Mouse (Mus musculus): ENCODE measurements around the gene Faap100. TPM values are rescaled to one million over a fixed set of nuclear protein-coding genes. Genes with fewer than 3 reads are reported as not detected.
"Not testable (repeated sequence)": the region's sequence is repeated elsewhere in the genome, so short reads cannot be mapped to it uniquely, and the experiment has no call there.

Faap100 gene
- 10 to 100 TPM; 31.9 to 38.1 TPM for total RNA-seq (2021)
- long read RNA-seq, experiment 1, transcript Faap100-201 (10 exons, 3,193 nt) = major isoform, 26 of 49 reads
- long read RNA-seq, experiment 1, partial matches to known transcripts = 7 of 49 reads
- long read RNA-seq, experiment 1, other reads (novel, unspliced or antisense) = 11 of 49 reads
- long read RNA-seq, experiment 2, transcript Faap100-201 (10 exons, 3,193 nt) = major isoform, 30 of 70 reads
- long read RNA-seq, experiment 2, partial matches to known transcripts = 16 of 70 reads
- long read RNA-seq, experiment 2, other reads (novel, unspliced or antisense) = 18 of 70 reads

DNA sequence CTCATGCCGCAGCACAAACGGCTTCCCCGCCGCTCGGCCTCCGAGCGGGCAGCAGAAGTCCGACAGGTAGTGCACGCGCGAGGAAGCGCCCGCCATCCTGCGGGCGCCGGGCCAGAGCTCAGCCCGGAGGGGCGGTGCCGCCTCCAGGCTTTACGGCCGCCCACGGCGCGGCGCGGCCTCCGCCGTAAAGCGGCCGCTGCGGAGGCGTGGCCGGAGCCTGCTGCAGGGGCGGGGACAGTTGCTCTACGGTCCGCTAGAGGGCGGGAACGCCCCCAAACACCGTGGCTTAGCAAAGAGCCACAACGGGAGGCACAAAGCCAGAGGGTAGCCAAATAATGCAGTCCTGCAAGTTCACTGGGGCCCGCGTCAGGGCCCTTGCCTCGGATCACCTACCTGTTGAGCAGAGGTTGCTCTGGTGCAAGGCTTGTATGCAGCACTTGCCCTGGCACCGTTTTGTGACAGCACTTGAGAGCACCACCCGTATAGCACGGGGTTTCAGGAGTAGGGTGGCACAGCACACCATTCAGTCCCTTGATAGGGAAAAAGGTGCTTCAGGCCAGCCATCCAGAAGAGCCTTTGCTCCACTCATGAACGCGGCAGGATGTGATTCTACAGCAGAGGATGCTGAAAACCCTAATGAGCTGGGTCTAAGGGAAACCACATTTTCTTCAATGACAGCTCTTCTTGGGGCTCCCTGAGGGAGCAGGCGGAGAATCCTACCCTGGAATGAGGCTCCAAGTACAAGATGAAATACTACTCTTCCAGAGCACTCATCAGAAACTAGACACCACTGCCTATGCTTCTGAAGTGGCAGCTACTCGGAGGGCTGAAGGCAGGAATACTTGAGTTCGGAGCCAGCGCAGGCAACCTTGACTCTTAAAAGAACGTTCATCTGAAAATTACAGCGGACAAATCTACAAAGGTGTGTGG, at the start of gene Faap100:
Faap100 (minus strand) TSS at position 154 of the 930 bp plus-strand sequence.
- peak; percentile 88 for DNase-seq (ENCODE audit: low spot score in 2 of 2)

DNA sequence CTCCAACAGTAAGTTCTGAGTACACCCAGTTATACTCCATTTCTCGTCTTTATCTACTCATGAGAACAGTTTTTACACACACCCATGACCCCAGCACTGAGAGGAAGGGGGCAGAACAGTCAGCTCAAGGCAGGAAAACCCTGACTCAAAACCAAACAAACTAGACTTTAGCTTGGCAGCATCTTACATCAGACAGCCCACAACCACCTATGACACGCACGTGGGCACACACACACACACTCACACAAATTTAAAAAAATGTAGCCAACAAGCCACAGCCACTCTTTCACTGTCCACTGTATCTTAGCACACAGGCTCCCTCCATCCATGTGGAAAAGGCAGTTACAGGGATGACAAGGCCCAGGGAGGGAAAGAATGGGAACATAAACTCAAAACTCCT, 48.2 kb upstream of the Faap100 start:
- DNase-seq (ENCODE audit: low spot score in 2 of 2) = no peak

DNA sequence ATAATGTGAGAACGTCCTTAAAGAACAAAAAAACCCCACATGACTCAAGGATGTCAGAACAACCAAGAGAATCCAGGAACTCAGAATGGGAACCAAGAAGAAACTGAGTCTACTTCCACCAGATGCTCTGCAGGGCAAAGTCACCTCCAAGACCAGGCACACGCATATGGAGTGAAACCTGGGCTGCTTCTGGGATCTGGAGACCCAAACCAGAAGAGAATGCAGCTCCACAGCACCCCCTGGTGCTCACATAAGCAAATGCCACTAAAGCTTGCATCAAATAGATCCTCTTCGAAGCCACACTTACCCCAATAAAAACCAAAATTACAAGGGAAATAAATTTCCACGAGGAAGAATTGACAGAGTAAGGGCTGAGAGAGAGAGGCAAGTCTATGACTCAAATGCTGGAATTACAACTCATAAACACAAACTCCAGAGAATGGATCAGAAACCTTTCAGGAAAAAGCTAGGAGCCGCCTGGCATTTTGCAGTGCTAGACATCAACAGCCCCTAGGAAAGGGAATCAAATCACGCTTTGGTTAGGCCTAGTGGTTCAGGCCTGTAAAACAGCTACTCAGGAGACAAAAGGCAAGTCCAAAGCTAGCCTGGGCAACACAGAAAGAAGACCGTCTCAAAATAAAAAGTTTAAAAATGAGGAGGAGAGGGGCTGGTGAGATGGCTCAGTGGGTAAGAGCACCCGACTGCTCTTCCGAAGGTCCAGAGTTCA, 45.2 kb upstream of the Faap100 start:
- DNase-seq (ENCODE audit: low spot score in 2 of 2) = peak; percentile 49 to 64

DNA sequence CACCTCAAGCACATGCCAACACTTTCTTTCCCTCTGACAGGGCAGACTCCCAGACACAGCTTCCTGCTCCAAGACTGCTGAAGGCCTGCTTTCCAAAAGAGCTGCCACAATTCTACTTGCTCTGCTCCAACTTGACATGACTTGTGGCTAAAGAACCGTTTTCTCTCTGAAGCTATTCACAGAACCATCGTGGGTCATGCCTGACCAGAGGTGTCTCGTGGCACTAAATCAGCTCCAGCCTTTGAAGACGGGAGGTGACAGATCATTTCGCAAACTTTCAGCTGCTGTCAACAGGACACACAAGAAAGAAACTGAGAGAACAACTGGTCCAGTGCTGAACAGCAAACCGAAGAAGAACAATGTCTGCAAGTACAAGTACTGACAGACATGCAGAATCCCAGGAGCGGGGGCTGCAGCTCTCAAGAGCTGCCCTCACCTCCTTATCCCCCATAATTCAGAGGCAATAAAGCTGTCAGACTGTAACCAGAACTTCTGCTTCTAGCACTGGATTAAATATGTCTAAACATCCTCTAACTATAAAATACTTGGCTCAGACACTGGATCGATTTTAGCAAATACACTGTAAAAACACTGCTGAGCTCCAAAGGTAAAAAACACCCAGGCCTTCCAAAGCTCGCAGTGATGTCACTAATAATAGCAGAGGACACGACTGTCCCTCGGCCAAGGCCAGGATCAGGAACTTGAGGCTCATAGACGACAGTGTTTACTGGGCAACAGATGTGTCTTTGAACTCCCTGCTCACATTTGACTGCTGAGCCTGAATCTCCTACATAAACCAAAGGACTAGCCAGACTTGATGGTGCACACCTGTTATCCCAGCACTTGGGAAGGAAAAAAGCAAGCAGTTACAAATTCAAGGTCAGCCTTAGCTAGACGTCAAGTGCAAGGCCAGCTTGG, 44.3 kb upstream of the Faap100 start:
- no peak for DNase-seq (ENCODE audit: low spot score in 2 of 2)

DNA sequence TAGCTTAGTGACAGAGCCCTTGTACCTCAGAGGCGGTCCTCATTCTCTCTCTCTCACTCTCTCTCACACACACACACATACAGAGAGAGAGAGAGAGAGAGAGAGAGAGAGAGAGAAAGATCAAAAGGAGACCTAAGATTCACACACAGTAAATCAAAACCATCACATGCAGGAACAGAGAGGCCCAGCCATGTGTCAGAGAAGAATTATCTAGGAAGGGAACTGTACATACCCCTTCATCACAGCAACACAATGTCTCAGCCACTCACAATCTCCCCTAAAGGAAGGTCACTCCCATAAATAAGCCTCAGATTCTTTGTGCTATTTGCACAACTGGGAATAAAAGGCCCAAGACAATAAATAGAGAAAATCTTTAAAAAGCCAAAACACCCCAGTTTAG, 40.0 kb upstream of the Faap100 start:
- no peak for DNase-seq (ENCODE audit: low spot score in 2 of 2)

DNA sequence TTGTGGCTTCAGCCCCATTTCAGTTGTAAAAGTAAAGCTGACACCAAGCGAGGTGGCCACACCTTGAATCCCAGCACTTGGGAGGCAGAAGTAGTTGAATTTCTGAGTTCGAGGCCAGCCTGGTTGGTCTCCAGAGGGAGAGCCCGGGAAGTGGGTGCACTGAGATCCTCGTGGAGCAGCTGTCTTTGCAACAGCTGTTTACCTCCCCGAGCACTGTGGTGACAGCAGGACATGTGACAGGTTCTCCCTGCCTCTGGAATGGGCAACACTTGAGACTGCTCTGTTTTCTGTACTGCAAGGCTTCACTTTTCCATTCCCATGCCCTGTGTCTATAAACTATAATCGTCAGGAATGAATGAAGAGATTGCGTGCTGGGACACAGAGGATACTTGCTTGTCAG, 39.3 kb upstream of the Faap100 start:
- DNase-seq (ENCODE audit: low spot score in 2 of 2) = no peak

DNA sequence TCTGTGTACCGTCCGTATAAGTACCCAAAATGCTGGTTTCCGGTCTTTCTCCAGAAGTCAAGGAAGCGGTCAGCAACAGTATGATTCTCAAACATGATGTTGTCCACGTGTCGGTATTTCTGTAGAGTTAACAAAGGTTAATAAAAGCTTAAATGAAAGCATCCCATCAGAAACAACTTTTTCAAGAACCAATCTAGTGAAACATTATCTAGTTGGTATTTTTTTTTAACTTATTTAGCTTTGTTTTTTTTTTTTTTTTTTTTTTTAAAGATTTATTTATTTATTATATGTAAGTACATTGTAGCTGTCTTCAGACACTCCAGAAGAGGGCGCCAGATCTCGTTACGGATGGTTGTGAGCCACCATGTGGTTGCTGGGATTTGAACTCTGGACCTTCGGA, 35.1 kb upstream of the Faap100 start:
- not testable (repeated sequence) for DNase-seq (ENCODE audit: low spot score in 2 of 2)

DNA sequence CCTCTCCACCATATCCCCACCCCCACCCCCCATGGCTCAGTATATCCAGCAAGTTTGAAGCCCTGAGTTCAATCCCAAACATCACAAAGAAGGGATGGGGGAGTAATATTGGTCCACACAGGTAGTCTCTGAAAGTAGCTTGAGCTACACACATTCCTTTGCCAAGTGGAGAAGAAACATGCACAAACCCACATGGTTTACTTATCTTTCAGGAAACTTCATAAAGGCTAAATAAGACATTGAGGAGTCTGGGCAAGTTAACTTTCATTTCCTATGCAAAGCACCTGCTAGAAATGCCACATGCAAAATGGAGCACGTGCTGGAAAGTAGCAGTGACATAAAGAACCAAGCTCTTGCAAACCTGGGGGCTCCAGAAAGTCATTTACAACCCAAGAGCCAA, 27.9 kb upstream of the Faap100 start:
- DNase-seq (ENCODE audit: low spot score in 2 of 2) = no peak

DNA sequence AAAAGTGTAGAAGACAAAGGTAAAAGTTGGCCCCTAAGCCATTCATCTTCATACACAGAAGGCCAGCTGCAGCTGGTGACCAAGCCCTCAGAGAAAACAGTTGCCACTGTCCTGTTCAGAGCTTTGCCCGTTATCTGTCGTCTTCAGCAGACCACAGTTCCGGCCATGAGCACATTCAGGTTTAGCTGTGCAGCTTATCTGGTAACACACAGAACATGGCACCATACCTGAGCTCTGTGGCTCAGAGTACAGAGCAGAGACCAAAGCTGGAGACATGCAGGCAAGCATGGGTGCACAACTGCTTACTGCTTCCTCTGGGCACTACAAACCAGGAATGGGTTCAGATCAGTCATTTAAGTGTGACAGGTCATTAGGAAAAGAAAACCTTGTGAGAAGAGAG, 27.3 kb upstream of the Faap100 start:
- DNase-seq (ENCODE audit: low spot score in 2 of 2) = no peak

DNA sequence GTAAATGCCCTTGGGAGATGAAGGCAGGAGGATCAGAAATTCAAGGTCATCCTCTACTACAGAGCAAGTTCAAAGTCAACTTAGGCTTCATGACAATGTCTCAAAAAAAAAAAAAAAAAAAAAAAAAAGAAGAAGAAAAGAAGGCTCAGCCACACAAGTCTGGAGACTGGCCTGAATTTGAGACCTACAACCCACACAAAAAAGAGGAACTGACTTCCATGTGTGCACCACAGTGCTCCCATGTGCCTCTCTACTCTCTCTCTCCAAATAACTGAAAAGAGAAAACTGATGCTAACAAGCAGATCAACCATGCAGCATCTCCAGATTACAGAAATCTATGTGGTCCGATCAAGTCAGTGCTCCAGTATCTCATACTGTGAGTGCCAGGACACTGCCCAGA, 26.2 kb upstream of the Faap100 start:
- no peak for DNase-seq (ENCODE audit: low spot score in 2 of 2)

DNA sequence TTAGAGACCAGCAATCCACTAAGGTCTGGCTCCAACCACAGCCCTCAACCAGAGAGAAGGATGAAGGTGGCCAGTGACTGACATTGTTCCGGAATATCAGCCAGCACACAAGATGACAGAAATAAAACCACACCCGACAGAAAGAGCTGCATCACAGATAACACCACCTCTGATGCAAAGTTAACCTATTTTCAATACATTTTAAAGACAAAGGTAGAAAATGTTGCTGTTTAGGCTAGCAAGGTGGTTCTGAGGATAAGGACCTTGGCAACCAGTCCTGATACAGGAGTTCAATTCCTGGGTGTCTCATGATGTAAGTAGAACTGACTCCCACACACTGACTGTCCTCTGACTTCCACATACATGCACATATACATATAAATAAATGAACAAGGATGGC, 20.8 kb upstream of the Faap100 start:
- DNase-seq (ENCODE audit: low spot score in 2 of 2) = no peak

DNA sequence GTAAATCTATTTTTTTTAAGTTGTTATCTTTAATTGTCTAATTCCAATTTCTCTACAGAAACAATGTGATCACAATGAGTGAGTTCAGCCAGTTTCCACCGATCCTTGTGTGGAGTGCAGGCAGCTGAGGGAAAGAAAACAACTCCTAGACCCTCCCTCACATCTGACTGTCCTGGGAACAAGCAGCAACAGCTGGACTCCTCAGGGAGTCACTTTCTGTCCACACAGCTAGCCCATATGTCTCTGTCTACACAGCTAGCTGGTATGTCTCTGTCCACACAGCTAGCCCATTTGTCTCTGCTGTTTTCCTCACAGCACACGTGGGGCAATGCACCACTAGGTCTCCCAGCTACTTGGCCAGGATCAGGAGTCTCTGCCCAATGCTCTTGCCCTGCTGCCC, 19.0 kb upstream of the Faap100 start:
- DNase-seq (ENCODE audit: low spot score in 2 of 2) = no peak

DNA sequence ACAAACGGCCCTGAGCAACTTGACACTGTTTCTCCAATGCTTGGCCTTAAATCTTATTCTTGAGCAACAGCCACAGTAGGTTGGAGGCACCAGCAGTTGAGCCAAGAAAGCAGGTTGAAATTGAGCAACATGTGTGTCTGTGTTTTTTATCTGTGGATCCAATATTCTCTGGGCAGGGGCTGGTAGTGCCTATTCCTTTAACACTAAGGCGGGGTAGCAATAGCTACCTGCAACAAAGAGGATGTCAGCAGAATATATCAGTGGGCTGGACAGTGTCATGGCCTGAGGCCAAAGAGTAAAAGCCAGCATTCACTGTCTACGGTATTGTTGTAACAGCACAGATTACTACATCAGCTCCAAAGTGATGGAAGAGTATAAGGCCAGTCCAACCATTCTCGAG, 17.1 kb upstream of the Faap100 start:
- DNase-seq (ENCODE audit: low spot score in 2 of 2) = no peak

DNA sequence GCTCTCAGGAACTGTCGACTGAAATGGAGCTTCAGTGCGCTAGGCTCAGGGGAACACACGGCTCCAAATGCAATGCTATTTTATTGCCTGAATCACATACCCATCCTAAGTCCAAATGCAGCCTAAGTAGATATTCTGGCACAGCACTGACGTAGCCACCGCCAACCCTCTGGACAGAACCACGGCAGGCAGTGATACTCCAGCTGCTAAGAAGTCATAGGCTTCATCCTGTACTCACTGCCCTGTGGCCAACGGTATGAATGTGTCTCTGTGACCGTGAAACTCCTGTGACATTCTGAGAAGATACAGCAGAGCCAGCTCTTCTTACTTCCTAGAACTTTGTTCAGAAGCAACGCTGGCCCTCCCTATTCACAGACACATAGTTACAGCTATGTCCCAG, 10.0 kb upstream of the Faap100 start:
- DNase-seq (ENCODE audit: low spot score in 2 of 2) = no peak

DNA sequence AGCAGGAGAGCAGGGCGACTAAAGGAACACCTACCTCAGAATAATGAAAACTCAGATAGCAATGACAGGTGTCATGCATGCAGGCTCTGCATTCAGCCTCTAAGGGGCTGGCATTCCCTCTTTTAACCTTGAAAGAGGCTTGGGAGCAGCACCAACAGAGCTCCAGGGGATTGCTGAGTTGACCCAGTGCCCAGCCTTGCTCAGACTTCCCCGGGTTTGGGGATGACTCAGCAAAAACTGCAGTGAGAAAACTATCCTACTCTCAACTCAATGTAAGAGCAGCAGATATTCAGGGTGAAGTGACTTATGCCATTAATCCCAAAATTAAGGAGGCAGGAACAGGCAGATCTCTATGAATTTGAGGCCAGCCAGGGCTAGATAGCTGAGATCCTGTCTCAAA, 8.6 kb upstream of the Faap100 start:
- no peak for DNase-seq (ENCODE audit: low spot score in 2 of 2)

DNA sequence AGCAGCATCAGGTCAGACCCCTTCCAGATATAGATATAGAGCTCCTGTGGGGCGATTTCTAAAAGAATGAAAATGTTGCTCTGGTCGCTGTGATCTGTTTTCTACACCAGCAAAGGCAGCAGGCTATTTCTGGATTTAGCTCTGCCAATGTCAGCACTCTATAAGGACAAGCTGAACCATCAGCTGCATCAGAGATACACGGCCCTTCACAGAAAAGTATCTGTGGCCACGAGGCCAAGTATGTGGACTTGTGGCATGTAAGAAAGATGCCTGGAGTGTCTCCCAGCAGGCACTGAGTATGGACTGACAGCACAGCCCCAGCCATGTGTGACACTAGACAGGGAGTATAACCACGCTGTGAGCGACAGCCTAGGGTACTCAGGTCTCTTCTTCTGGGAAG, 8.1 kb upstream of the Faap100 start:
- no peak for DNase-seq (ENCODE audit: low spot score in 2 of 2)

DNA sequence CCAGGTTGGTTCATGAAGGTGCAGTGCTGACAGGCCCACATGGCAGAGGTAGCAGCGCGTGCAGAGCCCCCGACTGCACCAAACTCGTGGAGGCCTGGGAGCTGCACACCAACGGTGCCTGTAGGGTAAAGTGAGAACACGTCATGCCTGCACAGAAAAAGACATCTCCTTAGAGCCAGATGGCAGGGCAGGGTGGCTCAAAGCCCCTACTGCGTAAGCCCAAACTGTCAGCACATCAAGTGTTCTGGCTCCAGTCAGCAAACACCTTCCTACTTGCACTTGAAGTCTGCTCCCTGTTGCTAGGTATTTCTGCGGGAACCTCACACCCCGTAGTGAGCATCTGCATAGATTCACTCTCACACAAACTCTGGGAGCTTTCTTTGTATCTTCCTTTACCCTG, 3.9 kb upstream of the Faap100 start:
- DNase-seq (ENCODE audit: low spot score in 2 of 2) = no peak

DNA sequence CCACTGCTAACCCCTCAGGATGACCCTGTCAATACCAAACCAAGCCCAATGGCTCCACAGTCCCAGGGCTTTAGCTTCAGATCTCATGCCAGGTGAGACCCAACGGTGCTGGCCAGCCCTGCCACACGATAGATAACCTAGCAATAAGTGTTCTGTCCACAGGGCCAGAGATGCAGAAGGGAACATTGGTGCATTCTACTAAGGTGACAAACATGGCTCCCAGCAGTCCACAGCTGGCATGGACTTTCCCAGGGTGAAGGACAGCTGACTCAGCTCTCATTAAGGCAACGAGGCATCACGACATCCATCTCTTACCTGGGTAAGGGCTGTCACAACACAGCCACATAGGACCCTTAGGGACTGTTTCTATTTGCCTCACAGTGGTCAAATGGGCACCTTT, 2.6 kb upstream of the Faap100 start:
- no peak for DNase-seq (ENCODE audit: low spot score in 2 of 2)

DNA sequence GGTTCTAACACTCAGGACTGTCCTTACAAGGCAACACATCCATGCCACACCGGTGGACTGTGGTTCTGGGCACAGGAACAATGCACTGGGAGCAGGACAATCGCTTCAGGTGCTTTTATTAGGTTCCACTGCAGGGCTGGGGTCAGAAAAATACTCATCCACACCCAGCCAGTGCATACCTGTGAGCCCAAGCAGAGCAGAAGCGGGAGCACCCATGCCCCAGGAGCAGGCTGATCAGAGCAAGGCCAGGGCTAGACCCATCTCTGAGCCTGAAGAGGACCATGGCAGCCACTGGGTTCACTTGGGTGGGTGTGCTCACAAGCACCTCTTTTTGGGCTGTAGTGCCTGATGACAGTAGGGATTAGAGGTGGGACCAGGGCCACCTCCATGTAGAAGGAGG, 1.7 kb upstream of the Faap100 start:
- no peak for DNase-seq (ENCODE audit: low spot score in 2 of 2)

DNA sequence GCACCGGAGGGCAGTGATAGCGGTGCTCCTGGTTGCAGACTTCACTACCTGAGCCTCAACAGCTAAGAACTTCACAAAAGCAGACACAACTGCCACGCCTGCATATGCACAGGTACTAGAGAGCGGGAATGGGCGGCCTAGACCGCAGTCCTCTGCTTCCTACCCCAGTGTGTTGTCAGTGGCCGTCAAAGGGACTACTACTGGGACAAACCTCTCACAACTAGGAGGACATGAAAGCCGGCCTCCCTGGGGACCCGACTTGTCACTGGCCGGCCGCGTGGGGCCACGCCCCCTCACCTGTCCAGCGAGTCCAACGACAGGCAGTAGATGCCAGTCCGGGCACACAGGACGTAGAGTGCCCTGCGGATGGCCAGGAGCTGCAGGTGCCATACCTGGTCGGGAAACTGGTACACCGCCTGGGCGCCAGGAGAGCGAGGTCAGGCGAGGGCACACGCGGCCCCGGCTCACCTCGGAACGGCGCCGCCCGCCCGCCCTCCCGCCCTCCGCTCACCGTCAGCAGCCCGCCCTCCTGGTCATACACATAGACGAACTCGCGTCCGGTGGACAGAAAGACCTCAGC, 443 bp downstream of the Faap100 start:
- DNase-seq (ENCODE audit: low spot score in 2 of 2) = no peak
